Mouse (Mus musculus) embryonic facial prominence, embryonic 14.5 days (tissue): ENCODE measurements around the gene Slc12a1. TPM values are rescaled to one million over a fixed set of nuclear protein-coding genes. Genes with fewer than 3 reads are reported as not detected.

ENCODE experiments used
- ATAC-seq: fragments of 200-750 bp; cut with Nextera tagmentation; 2 replicates; pipeline ENCODE4 v1.8.0; 2017; ENCODE audit warnings: low read depth, moderate number of reproducible peaks, moderate TSS enrichment
- DNase-seq: peaks from one replicate; pipeline ENCODE4 v3.0.0-alpha.2; 2015; ENCODE audit warnings: low spot score
- H3K27ac ChIP-seq: fragments of 300-500 bp; sonication (generic); replicated peaks from 2 replicates; pipeline ENCODE4 v1.5.1; 2014; ENCODE audit warnings: low read depth, mild to moderate bottlenecking, low read length, moderate library complexity
- H3K27me3 ChIP-seq: fragments of 300-500 bp; sonication (generic); replicated peaks from 2 replicates; pipeline ENCODE4 v1.6.1; 2014; ENCODE audit warnings: low read length; ENCODE audit not compliant: control insufficient read depth, insufficient read depth
- H3K36me3 ChIP-seq: fragments of 300-500 bp; sonication (generic); 2 replicates; pipeline ENCODE4 v1.6.1; 2014; ENCODE audit warnings: low read length, mixed read lengths; ENCODE audit not compliant: control insufficient read depth, insufficient read depth
- H3K4me1 ChIP-seq: fragments of 300-500 bp; sonication (generic); 2 replicates; pipeline ENCODE4 v1.6.1; 2014; ENCODE audit warnings: antibody characterized with exemption, low read length; ENCODE audit not compliant: control insufficient read depth, insufficient read depth
- H3K4me2 ChIP-seq: fragments of 300-500 bp; sonication (generic); 2 replicates; pipeline ENCODE4 v1.6.1; 2014; ENCODE audit warnings: low read depth, mild to moderate bottlenecking, low read length, moderate library complexity, mixed read lengths
- H3K4me3 ChIP-seq: fragments of 300-500 bp; sonication (generic); 2 replicates; pipeline ENCODE4 v1.5.1; 2014; ENCODE audit warnings: low read depth, mild to moderate bottlenecking, low read length
- H3K9ac ChIP-seq: fragments of 300-500 bp; sonication (generic); 2 replicates; pipeline ENCODE4 v1.6.1; 2014; ENCODE audit warnings: low read depth, mild to moderate bottlenecking, low read length, moderate library complexity, mixed read lengths
- H3K9me3 ChIP-seq: fragments of 300-500 bp; sonication (generic); 2 replicates; pipeline ENCODE4 v1.6.1; 2016; ENCODE audit warnings: low read length; ENCODE audit not compliant: control insufficient read depth
- WGBS: fragments of 180-500 bp; shearing (Covaris S2); extraction: QIAGEN DNeasy Blood & Tissue Kit; methylation state at CpG from one replicate; pipeline ENCODE4 v1.1.7; 2014; 5-methylcytosine and 5-hydroxymethylcytosine counted together
- polyA plus RNA-seq: library from polyadenylated mRNA; unstranded; fragments of >200 nt; fragmentation: Nextera tagmentation; extraction: Ambion mirVana; gene quantifications from 2 replicates; pipeline ENCODE4 v1.2.1, GENCODE M21; 2014

The Slc12a1 gene
- polyA plus RNA-seq, 1 experiment from 2014 or later, result not detected

GRCm38 (mm10) chr2:125217286-125217685 is 65.0 kb downstream of the Slc12a1 start:
- H3K4me3 ChIP-seq, result no peak overlapping the region
- H3K27me3 ChIP-seq, result no peaks in the 10 kb centered on the region
- H3K9me3 ChIP-seq, result no peaks in the 10 kb centered on the region
- no peak overlapping the region for H3K4me2 ChIP-seq
- DNase-seq (peak; percentile 65), ATAC-seq (0 out of 2 replicates have a peak, but pooled peaks have one; percentile 63)
- no peak overlapping the region for H3K27ac ChIP-seq
- no peaks in the 10 kb centered on the region for H3K36me3 ChIP-seq
- no peaks in the 10 kb centered on the region for H3K4me1 ChIP-seq
- H3K9ac ChIP-seq, result no peak overlapping the region
- WGBS, result 52% methylated on average over 6 of the region's 6 CpGs

- 88% methylated on average over 1 of the region's 1 CpGs for WGBS
- Histone ChIP-seq H3K9me3 (no peaks in the 10 kb centered on the region), H3K9ac (no peak overlapping the region), H3K4me2 (no peak overlapping the region), H3K27ac (no peak overlapping the region), H3K36me3 (no peaks in the 10 kb centered on the region), H3K4me1 (no peaks in the 10 kb centered on the region), H3K4me3 (no peak overlapping the region), H3K27me3 (no peaks in the 10 kb centered on the region)
- ATAC-seq, result no peak
- no peak for DNase-seq
These were observed 66.3 kb downstream of the Slc12a1 start for GRCm38 (mm10) chr2:125218566-125218965.

DNA sequence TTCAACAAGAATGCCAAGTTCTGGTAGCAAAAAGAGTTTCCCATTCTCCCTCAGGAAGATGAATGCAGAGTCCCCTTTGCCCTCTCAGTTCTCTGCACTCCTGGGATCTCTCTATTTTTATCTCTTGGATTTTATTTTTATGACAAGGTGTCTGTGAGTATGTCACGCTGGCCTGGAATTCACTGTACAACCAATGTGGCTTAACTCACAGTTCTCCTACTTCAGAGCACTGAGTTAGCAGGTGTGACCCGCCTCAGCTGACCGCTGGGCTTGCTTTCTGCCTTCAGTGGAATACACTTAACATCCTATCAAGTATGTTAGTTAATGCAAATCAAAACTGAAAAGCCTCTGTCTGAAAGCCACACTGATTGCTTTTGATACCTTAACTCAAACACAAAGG is 67.0 kb downstream of the Slc12a1 start:
- 81% methylated on average over 3 of the region's 3 CpGs for WGBS
- H3K4me3 ChIP-seq, result no peak overlapping the region
- DNase-seq, result no peak
- no peak overlapping the region for H3K4me2 ChIP-seq
- H3K36me3 ChIP-seq, result no peaks in the 10 kb centered on the region
- ATAC-seq, result no peak
- H3K27me3 ChIP-seq, result no peaks in the 10 kb centered on the region
- no peaks in the 10 kb centered on the region for H3K9me3 ChIP-seq
- H3K4me1 ChIP-seq, result no peaks in the 10 kb centered on the region
- no peak overlapping the region for H3K27ac ChIP-seq
- H3K9ac ChIP-seq, result no peak overlapping the region

- Histone ChIP-seq H3K4me1 (no peaks in the 10 kb centered on the region), H3K4me3 (no peak overlapping the region), H3K27ac (no peak overlapping the region), H3K4me2 (no peak overlapping the region), H3K27me3 (no peaks in the 10 kb centered on the region), H3K36me3 (no peaks in the 10 kb centered on the region), H3K9me3 (no peaks in the 10 kb centered on the region), H3K9ac (no peak overlapping the region)
- no peak for DNase-seq
- 90% methylated on average over 1 of the region's 1 CpGs for WGBS
- no peak for ATAC-seq
These were observed 69.4 kb downstream of the Slc12a1 start for GRCm38 (mm10) chr2:125221673-125222072.

DNA sequence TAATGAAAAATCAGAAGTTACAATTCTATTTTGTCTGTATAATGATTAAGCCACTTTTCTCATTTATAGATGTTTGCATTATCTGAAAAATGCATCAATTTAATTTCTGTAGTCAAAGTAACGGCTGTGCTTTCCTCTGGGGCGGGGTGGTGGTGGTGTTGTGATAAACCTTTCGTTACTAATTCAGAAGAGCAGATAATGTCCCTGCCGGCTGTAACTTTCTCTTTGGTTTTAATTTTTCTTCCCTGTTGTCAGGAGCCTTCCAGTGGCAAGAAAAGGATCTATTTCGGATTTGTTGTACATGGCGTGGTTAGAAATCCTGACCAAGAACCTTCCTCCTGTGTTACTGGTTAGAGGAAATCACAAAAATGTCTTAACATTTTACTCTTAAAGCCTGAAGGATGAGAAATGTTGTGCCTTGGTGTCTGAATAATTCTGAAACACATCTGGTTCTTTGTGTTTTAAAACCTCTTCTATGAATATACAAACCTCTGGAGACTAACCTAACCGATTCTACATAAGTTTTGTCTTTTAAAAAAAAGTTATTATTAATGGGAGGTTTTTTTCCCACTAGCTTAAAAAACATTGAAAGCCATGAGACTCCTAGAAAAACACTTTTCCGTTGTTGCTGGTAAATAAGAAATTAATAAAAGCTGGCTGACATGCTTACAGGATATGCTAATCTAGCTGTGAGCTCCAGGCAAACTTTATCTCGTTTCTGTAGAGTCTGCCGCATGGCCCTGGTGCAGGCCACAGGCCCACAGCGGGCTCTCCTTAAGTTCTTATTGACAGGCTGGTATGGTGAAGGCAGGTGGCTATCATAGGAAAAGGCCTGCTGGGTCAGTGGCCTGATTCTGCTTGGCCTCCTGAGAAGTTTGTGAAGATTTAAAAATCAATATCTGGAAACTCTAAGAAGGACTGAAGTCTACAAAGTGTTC is 76.4 kb downstream of the Slc12a1 start:
- DNase-seq (no peak), ATAC-seq (no peak)
- H3K27me3 ChIP-seq, result no peaks in the 10 kb centered on the region
- H3K4me1 ChIP-seq, result no peaks in the 10 kb centered on the region
- H3K4me2 ChIP-seq, result no peak overlapping the region
- H3K36me3 ChIP-seq, result no peaks in the 10 kb centered on the region
- H3K9ac ChIP-seq, result no peak overlapping the region
- no peaks in the 10 kb centered on the region for H3K9me3 ChIP-seq
- no peak overlapping the region for H3K27ac ChIP-seq
- H3K4me3 ChIP-seq, result no peak overlapping the region
- WGBS, result 78% methylated on average over 11 of the region's 11 CpGs

- Histone ChIP-seq H3K9ac (no peak overlapping the region), H3K9me3 (no peaks in the 10 kb centered on the region), H3K4me2 (no peak overlapping the region), H3K36me3 (no peaks in the 10 kb centered on the region), H3K27ac (no peak overlapping the region), H3K4me3 (no peak overlapping the region), H3K27me3 (no peaks in the 10 kb centered on the region), H3K4me1 (no peaks in the 10 kb centered on the region)
- no peak for DNase-seq
- ATAC-seq, result no peak
- WGBS, result 84% methylated on average over 4 of the region's 4 CpGs
These were observed 79.9 kb downstream of the Slc12a1 start for GRCm38 (mm10) chr2:125232183-125232582.

- no peak for DNase-seq
- Histone ChIP-seq H3K9me3 (no peaks in the 10 kb centered on the region), H3K9ac (no peak overlapping the region), H3K4me2 (no peak overlapping the region), H3K27ac (no peak overlapping the region), H3K36me3 (no peaks in the 10 kb centered on the region), H3K4me1 (no peaks in the 10 kb centered on the region), H3K4me3 (no peak overlapping the region), H3K27me3 (no peaks in the 10 kb centered on the region)
- no peak for ATAC-seq
- WGBS, result 71% methylated on average over 2 of the region's 2 CpGs
These were observed 81.2 kb downstream of the Slc12a1 start for GRCm38 (mm10) chr2:125233537-125233936.

DNA sequence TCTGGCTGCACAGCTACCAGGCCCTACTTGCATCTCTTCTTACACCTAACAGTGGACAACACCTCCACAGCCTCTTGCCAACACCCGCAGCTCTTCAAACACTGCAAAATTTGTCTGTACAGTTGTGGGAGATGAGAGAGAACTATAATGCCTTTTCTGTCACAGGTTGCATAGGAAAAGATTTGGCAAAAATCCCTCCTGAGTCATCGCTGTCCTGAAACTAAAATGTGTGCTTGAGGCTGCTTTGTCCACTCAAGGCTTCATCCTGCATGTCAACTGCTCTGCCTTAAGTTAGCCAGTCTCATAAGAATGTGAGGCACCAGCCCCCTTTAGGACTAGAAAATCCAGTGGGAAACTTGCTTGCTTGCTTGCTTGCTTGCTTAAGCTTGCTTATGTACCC is 81.7 kb downstream of the Slc12a1 start:
- DNase-seq (no peak), ATAC-seq (no peak)
- no peaks in the 10 kb centered on the region for H3K36me3 ChIP-seq
- H3K9ac ChIP-seq, result no peak overlapping the region
- 83% methylated on average over 2 of the region's 2 CpGs for WGBS
- no peak overlapping the region for H3K27ac ChIP-seq
- no peak overlapping the region for H3K4me3 ChIP-seq
- no peaks in the 10 kb centered on the region for H3K27me3 ChIP-seq
- H3K4me1 ChIP-seq, result no peaks in the 10 kb centered on the region
- no peak overlapping the region for H3K4me2 ChIP-seq
- no peaks in the 10 kb centered on the region for H3K9me3 ChIP-seq
